Mouse (Mus musculus) midbrain, embryonic 16.5 days (tissue): ENCODE results near the gene Prkcd. TPM values are rescaled to one million over a fixed set of nuclear protein-coding genes. Genes with fewer than 3 reads are reported as not detected.
A peak's percentile ranks its signal among the peaks of the same experiment; 100 is the strongest.

Experiments used
- ATAC-seq: fragments of 200-750 bp; cut with Nextera tagmentation; 2 replicates; pipeline ENCODE4 v1.8.0; 2017; ENCODE audit warnings: moderate TSS enrichment
- H3K27ac ChIP-seq: fragments of 300-500 bp; sonication (generic); 2 replicates; pipeline ENCODE4 v1.5.1; 2014; ENCODE audit warnings: mild to moderate bottlenecking, low read length, mixed read lengths
- H3K27me3 ChIP-seq: fragments of 300-500 bp; sonication (generic); 2 replicates; pipeline ENCODE4 v1.6.1; 2014; ENCODE audit warnings: low read depth, low read length, mixed read lengths; ENCODE audit not compliant: control insufficient read depth, insufficient read depth
- H3K36me3 ChIP-seq: fragments of 300-500 bp; sonication (generic); 2 replicates; pipeline ENCODE4 v1.6.1; 2014; ENCODE audit warnings: mild to moderate bottlenecking, low read length, moderate library complexity, mixed read lengths; ENCODE audit not compliant: control insufficient read depth, insufficient read depth
- H3K4me1 ChIP-seq: fragments of 300-500 bp; sonication (generic); 2 replicates; pipeline ENCODE4 v1.6.1; 2014; ENCODE audit warnings: mild to moderate bottlenecking, low read length, mixed read lengths; ENCODE audit not compliant: control insufficient read depth, insufficient read depth
- H3K4me2 ChIP-seq: fragments of 300-500 bp; sonication (generic); 2 replicates; pipeline ENCODE4 v1.6.1; 2014; ENCODE audit warnings: mild to moderate bottlenecking, low read length, mixed read lengths
- H3K4me3 ChIP-seq: fragments of 300-500 bp; sonication (generic); 2 replicates; pipeline ENCODE4 v1.5.1; 2014; ENCODE audit warnings: low read depth, mild to moderate bottlenecking, low read length, moderate library complexity, mixed read lengths
- H3K9ac ChIP-seq: fragments of 300-500 bp; sonication (generic); 2 replicates; pipeline ENCODE4 v1.6.1; 2014; ENCODE audit warnings: low read depth, low read length, mixed read lengths
- H3K9me3 ChIP-seq: fragments of 300-500 bp; sonication (generic); replicated peaks from 2 replicates; pipeline ENCODE4 v1.6.1; 2014; ENCODE audit warnings: mild to moderate bottlenecking, low read length, mixed read lengths; ENCODE audit not compliant: control insufficient read depth, poor library complexity, severe bottlenecking
- WGBS: fragments of 180-500 bp; shearing (Covaris S2); extraction: QIAGEN DNeasy Blood & Tissue Kit; methylation state at CpG from one replicate; pipeline ENCODE4 v1.1.7; 2014; 5-methylcytosine and 5-hydroxymethylcytosine counted together
- polyA plus RNA-seq: library from polyadenylated mRNA; unstranded; fragments of >200 nt; fragmentation: Nextera tagmentation; extraction: Ambion mirVana; gene quantifications from 2 replicates; pipeline ENCODE4 v1.2.1, GENCODE M21; 2015

The Prkcd gene
- polyA plus RNA-seq, 1 experiment from 2014 or later = 15.4 TPM

- no peak overlapping the region for H3K9ac ChIP-seq
- 44% methylated on average over 4 of the region's 4 CpGs for WGBS
These were observed 3.8 kb upstream of the Prkcd start for GRCm38 (mm10) chr14:30629839-30630238.

GRCm38 (mm10) chr14:30628235-30628634, 2.2 kb upstream of the Prkcd start:
- no peak overlapping the region for H3K9ac ChIP-seq
- no peak overlapping the region for H3K27ac ChIP-seq
- no peak overlapping the region for H3K4me2 ChIP-seq
- peaks cover 17% of the 10 kb centered on the region for H3K27me3 ChIP-seq
- no peaks in the 10 kb centered on the region for H3K36me3 ChIP-seq
- H3K9me3 ChIP-seq = no peaks in the 10 kb centered on the region
- 94% methylated on average over 5 of the region's 5 CpGs for WGBS
- H3K4me1 ChIP-seq = peaks cover 10% of the 10 kb centered on the region; the same call in 1 of the 2 replicates
- ATAC-seq = no peak
- H3K4me3 ChIP-seq = no peak overlapping the region

More at GRCm38 (mm10) chr14:30629839-30630238, 3.8 kb upstream of the Prkcd start:
- Histone ChIP-seq H3K4me2 (no peak overlapping the region), H3K36me3 (no peaks in the 10 kb centered on the region), H3K4me3 (no peak overlapping the region), H3K27ac (no peak overlapping the region), H3K9me3 (no peaks in the 10 kb centered on the region), H3K27me3 (peaks cover 16% of the 10 kb centered on the region), H3K4me1 (peaks cover 10% of the 10 kb centered on the region; the same call in 1 of the 2 replicates)
- no peak for ATAC-seq

GRCm38 (mm10) chr14:30626756-30627742, 1.0 kb upstream of the Prkcd start:
- peak overlapping the region; percentile 63 for H3K4me2 ChIP-seq
- H3K9ac ChIP-seq = peak overlapping the region; percentile 61
- WGBS = 55% methylated on average over 12 of the region's 12 CpGs
- peaks cover 10% of the 10 kb centered on the region; the same call in 1 of the 2 replicates for H3K4me1 ChIP-seq
- no peak for ATAC-seq
- no peaks in the 10 kb centered on the region for H3K36me3 ChIP-seq
- H3K4me3 ChIP-seq = no peak overlapping the region
- peaks cover 17% of the 10 kb centered on the region for H3K27me3 ChIP-seq
- no peaks in the 10 kb centered on the region for H3K9me3 ChIP-seq
- no peak overlapping the region for H3K27ac ChIP-seq

- Histone ChIP-seq H3K9ac (peak overlapping the region; percentile 61), H3K4me2 (peak overlapping the region; percentile 63), H3K36me3 (no peaks in the 10 kb centered on the region), H3K27ac (no peak overlapping the region), H3K4me3 (peak overlapping the region; percentile 47), H3K27me3 (peaks cover 17% of the 10 kb centered on the region), H3K9me3 (no peaks in the 10 kb centered on the region), H3K4me1 (peaks cover 10% of the 10 kb centered on the region; the same call in 1 of the 2 replicates)
- ATAC-seq = 0 out of 2 replicates have a peak, but pooled peaks have one; percentile 31
- WGBS = under 1% methylated on average over 39 of the region's 39 CpGs
These were observed 741 bp downstream of the Prkcd start for GRCm38 (mm10) chr14:30625131-30625807.

- H3K36me3 ChIP-seq = no peaks in the 10 kb centered on the region
- H3K27me3 ChIP-seq = peaks cover 17% of the 10 kb centered on the region
- no peak overlapping the region for H3K27ac ChIP-seq
- H3K9ac ChIP-seq = no peak overlapping the region
- no peak for ATAC-seq
- peaks cover 10% of the 10 kb centered on the region; the same call in 1 of the 2 replicates for H3K4me1 ChIP-seq
- peak overlapping the region; percentile 8; the same call in 1 of the 2 replicates for H3K4me2 ChIP-seq
- 52% methylated on average over 8 of the region's 8 CpGs for WGBS
- no peaks in the 10 kb centered on the region for H3K9me3 ChIP-seq
- H3K4me3 ChIP-seq = no peak overlapping the region
These were observed 1.7 kb downstream of the Prkcd start for GRCm38 (mm10) chr14:30624277-30624721.

GRCm38 (mm10) chr14:30622556-30622955, 3.5 kb downstream of the Prkcd start:
- Histone ChIP-seq H3K4me3 (no peak overlapping the region), H3K4me1 (peaks cover 10% of the 10 kb centered on the region; the same call in 1 of the 2 replicates), H3K9ac (no peak overlapping the region), H3K4me2 (no peak overlapping the region), H3K27ac (no peak overlapping the region), H3K36me3 (no peaks in the 10 kb centered on the region), H3K27me3 (peaks cover 17% of the 10 kb centered on the region), H3K9me3 (no peaks in the 10 kb centered on the region)
- 86% methylated on average over 8 of the region's 8 CpGs for WGBS
- ATAC-seq = no peak

- Histone ChIP-seq H3K27me3 (peaks cover 17% of the 10 kb centered on the region), H3K27ac (no peak overlapping the region), H3K4me2 (no peak overlapping the region), H3K4me3 (no peak overlapping the region), H3K9me3 (no peaks in the 10 kb centered on the region), H3K9ac (no peak overlapping the region), H3K4me1 (peaks cover 10% of the 10 kb centered on the region; the same call in 1 of the 2 replicates), H3K36me3 (no peaks in the 10 kb centered on the region)
- ATAC-seq = no peak
- 90% methylated on average over 7 of the region's 7 CpGs for WGBS
These were observed 3.9 kb downstream of the Prkcd start for GRCm38 (mm10) chr14:30622130-30622529.

- H3K4me1 ChIP-seq = peaks cover 2% of the 10 kb centered on the region; the same call in 1 of the 2 replicates
- H3K9me3 ChIP-seq = no peaks in the 10 kb centered on the region
- H3K27ac ChIP-seq = no peak overlapping the region
- no peaks in the 10 kb centered on the region for H3K36me3 ChIP-seq
- H3K4me2 ChIP-seq = no peak overlapping the region
- H3K4me3 ChIP-seq = no peak overlapping the region
- no peak for ATAC-seq
- peaks cover 3% of the 10 kb centered on the region; the same call in 1 of the 2 replicates for H3K27me3 ChIP-seq
- H3K9ac ChIP-seq = no peak overlapping the region
- 81% methylated on average over 7 of the region's 7 CpGs for WGBS
These were observed 5.9 kb downstream of the Prkcd start for GRCm38 (mm10) chr14:30619982-30620578.
